Mouse (Mus musculus) testis, adult 2 months (tissue): ENCODE data around the gene Csnk1g2. TPM values are rescaled to one million over a fixed set of nuclear protein-coding genes. Genes with fewer than 3 reads are reported as not detected.
A peak's percentile ranks its signal among the peaks of the same experiment; 100 is the strongest.

Experiments used
- H3K27ac ChIP-seq: fragments of 200-500 bp; 2 replicates; pipeline ENCODE4 v1.5.1; 2012; ENCODE audit warnings: low read depth, low read length; ENCODE audit not compliant: control insufficient read depth, insufficient read depth
- H3K27me3 ChIP-seq: fragments of 200-500 bp; 2 replicates; pipeline ENCODE4 v1.6.1; 2012; ENCODE audit warnings: mild to moderate bottlenecking, low read length, moderate library complexity; ENCODE audit not compliant: control insufficient read depth, insufficient read depth
- H3K36me3 ChIP-seq: fragments of 200-500 bp; 2 replicates; pipeline ENCODE4 v1.6.1; 2012; ENCODE audit warnings: mild to moderate bottlenecking, low read length; ENCODE audit not compliant: control insufficient read depth, insufficient read depth
- H3K4me1 ChIP-seq: fragments of 200-500 bp; 2 replicates; pipeline ENCODE4 v1.6.1; 2012; ENCODE audit warnings: low read length; ENCODE audit not compliant: control insufficient read depth, insufficient read depth
- H3K4me3 ChIP-seq: fragments of 200-500 bp; 2 replicates; pipeline ENCODE4 v1.5.1; 2012; ENCODE audit warnings: low read depth, mild to moderate bottlenecking, low read length, moderate library complexity, mixed read lengths; ENCODE audit not compliant: control insufficient read depth
- CTCF ChIP-seq: fragments of 200-500 bp; IDR thresholded peaks from 2 replicates; pipeline ENCODE4 v1.5.1; 2012; ENCODE audit warnings: low read depth, mild to moderate bottlenecking, inconsistent platforms, low read length, moderate library complexity; ENCODE audit not compliant: control insufficient read depth, insufficient read depth, insufficient replicate concordance
- POLR2A ChIP-seq: fragments of 200-500 bp; IDR thresholded peaks from 2 replicates; pipeline ENCODE4 v1.6.1; 2012; ENCODE audit warnings: low read depth, mild to moderate bottlenecking, inconsistent platforms, low read length, moderate library complexity; ENCODE audit not compliant: control insufficient read depth
- polyA plus RNA-seq: library from polyadenylated mRNA; depleted of rRNA; stranded (reverse); fragments of >200 nt; gene quantifications from 2 replicates; pipeline ENCODE4 v1.2.3, GENCODE M21; 2012; rRNA removed

The Csnk1g2 gene
- 1,079 and 1,184 TPM in 2 replicates for polyA plus RNA-seq

- no peaks in the 10 kb centered on the region for H3K36me3 ChIP-seq
- peaks cover 16% of the 10 kb centered on the region for H3K4me1 ChIP-seq
- TF ChIP-seq CTCF: no peak; the same call in 1 of the 2 replicates
- TF ChIP-seq POLR2A: peak; percentile 75; the same call in 1 of the 2 replicates
- peak within 1 kb of the TSS; percentile 99 for H3K27ac ChIP-seq
- peak within 1 kb of the TSS; percentile 97 for H3K4me3 ChIP-seq
- H3K27me3 ChIP-seq: no peaks in the 10 kb centered on the region
Measured at GRCm38 (mm10) chr10:80622661-80623456, at the start of gene Csnk1g2. Gene Csnk1g2 (plus strand): TSS chr10:80622838.

- H3K27ac ChIP-seq: no peak overlapping the region
- peaks cover 40% of the 10 kb centered on the region for H3K4me1 ChIP-seq
- H3K4me3 ChIP-seq: no peak overlapping the region
- no peaks in the 10 kb centered on the region for H3K27me3 ChIP-seq
- TF ChIP-seq CTCF: no peak
- TF ChIP-seq POLR2A: no peak
- H3K36me3 ChIP-seq: no peaks in the 10 kb centered on the region
Measured at GRCm38 (mm10) chr10:80573944-80574343, 48.7 kb upstream of the Csnk1g2 start.

- Histone ChIP-seq H3K27ac (no peak overlapping the region), H3K36me3 (no peaks in the 10 kb centered on the region), H3K4me1 (peaks cover 31% of the 10 kb centered on the region), H3K27me3 (no peaks in the 10 kb centered on the region), H3K4me3 (no peak overlapping the region)
- no peak for TF ChIP-seq POLR2A
- no peak for TF ChIP-seq CTCF
Measured at GRCm38 (mm10) chr10:80574896-80575295, 47.7 kb upstream of the Csnk1g2 start.

GRCm38 (mm10) chr10:80575925-80576324, 46.7 kb upstream of the Csnk1g2 start:
- no peak overlapping the region for H3K27ac ChIP-seq
- peak overlapping the region; percentile 92 for H3K4me3 ChIP-seq
- TF ChIP-seq CTCF: no peak
- TF ChIP-seq POLR2A: no peak
- no peaks in the 10 kb centered on the region for H3K36me3 ChIP-seq
- peaks cover 29% of the 10 kb centered on the region for H3K4me1 ChIP-seq
- H3K27me3 ChIP-seq: no peaks in the 10 kb centered on the region

DNA sequence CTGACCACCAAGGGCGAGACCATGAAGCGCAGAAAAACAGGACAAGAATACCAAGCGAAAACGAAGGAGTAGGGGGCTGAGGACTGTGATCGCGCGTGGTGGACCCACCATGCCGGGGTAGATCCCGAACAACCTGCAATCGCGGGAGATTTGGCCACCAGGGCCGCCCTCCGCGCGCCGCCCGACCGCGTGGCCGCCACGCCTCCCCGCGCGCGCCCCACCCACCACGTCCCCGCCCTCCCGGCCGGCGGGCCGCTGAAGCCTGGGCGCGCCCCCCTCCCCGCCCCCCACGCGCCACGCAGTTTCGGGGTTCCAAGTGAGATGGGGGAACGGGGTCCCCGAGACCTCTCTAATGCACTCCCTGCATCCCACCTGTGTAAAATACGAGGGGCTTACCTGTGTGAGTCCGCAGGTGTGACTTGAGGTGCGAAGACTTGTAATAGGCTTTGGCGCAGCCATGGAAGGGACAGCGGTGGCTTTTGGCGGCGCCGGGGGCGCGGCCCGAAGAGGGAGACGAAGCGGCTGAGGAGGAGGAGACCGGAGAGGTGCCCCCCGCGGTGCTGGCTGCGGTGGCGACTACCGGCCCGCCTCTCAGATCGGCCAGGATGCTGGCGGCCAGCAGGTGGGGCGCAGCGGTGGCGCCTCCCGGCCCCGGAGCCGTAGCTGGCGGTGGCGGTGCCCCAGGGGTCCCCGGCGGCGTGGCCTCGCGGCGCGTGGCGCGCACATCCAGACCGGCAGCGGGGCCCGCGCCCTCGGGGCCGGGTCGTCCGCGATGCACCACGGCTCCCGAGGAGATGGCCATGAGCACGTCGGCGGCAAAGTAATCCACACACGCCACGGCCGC, 46.1 kb upstream of the Csnk1g2 start:
- TF ChIP-seq POLR2A (no peak), CTCF (no peak)
- Histone ChIP-seq H3K36me3 (no peaks in the 10 kb centered on the region), H3K4me1 (peaks cover 29% of the 10 kb centered on the region), H3K4me3 (peak overlapping the region; percentile 92), H3K27ac (peak overlapping the region; percentile 82), H3K27me3 (no peaks in the 10 kb centered on the region)

GRCm38 (mm10) chr10:80577195-80578130, 45.2 kb upstream of the Csnk1g2 start, which contains the start of gene Klf16:
Gene Klf16 (minus strand): TSS chr10:80577321.
- Histone ChIP-seq H3K36me3 (no peaks in the 10 kb centered on the region), H3K27ac (peak within 1 kb of the TSS; percentile 86), H3K27me3 (no peaks in the 10 kb centered on the region), H3K4me3 (peak within 1 kb of the TSS; percentile 92), H3K4me1 (peaks cover 29% of the 10 kb centered on the region)
- peak; percentile 64 for TF ChIP-seq POLR2A
- TF ChIP-seq CTCF: no peak
